Mouse (Mus musculus) kidney, adult 2 months (tissue): Measurements from ENCODE around the gene Disc1.

ENCODE experiments used
- CTCF ChIP-seq: fragments of 200-500 bp; conservative IDR thresholded peaks from 2 replicates; pipeline ENCODE4 v1.5.1; 2011; ENCODE audit warnings: low read depth, mild to moderate bottlenecking, control low read depth, low read length, moderate library complexity, mixed read lengths; ENCODE audit not compliant: insufficient read depth, insufficient read length
- POLR2A ChIP-seq: fragments of 200-500 bp; IDR thresholded peaks from one replicate; pipeline ENCODE4 v1.6.1; 2011; ENCODE audit warnings: low read depth, low read length, control low read depth

DNA sequence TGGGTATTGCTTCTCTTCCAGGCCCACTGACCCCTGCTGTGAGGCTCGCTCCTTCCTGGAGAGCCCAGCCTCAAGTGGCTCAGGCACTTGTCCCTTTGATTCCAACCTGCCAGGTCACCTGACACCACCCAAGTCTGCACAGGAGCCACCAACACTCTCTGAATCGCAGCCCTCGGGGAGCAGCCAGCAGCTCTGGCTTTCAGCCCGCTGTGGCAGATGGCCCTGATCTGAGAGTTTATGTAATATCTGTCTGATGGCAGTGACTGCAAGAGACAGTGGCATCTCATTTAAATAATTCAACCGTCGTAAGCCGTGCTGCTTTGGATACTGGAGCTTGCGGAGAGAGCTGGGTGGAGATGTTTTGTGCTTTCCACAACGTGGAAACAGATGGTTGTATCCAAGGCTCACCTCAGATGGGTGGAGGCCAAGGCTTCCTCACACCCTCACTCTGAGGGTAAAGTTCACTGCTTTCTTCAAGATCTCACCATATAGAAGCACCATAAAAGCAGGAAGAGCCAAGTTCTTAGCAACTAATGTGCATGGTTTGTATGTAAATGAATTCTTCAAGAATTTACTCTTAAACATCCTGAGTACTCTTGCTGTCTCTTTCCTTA, 24.9 kb downstream of the Disc1 start:
- TF ChIP-seq CTCF (no peak), POLR2A (no peak)
